Mouse (Mus musculus): ENCODE measurements at regions not wholly inside any gene's neighbourhood (a gene's known extent, or its start where the extent isn't known, plus 50 kb on each side); places are given as distances from the start of the nearest gene placed in this dataset.

GRCm38 (mm10) chr11:24297763-24298162 lies 219.9 kb downstream of the Bcl11a start:
- Histone ChIP-seq H3K27ac (replicated peaks; ENCODE audit: insufficient read depth, low read depth, low read length) (no peak overlapping the region), H3K9ac (ENCODE audit: low read depth, low read length) (no peak overlapping the region), H3K4me3 (ENCODE audit: insufficient read depth, low read depth, low read length) (no peak overlapping the region), H3K36me3 (ENCODE audit: control insufficient read depth, insufficient read depth, low read length) (no peaks in the 10 kb centered on the region), H3K79me2 (ENCODE audit: control insufficient read depth, insufficient read depth, low read length) (no peaks in the 10 kb centered on the region), H3K4me1 (ENCODE audit: control insufficient read depth, insufficient read depth, low read length) (no peaks in the 10 kb centered on the region), H3K27me3 (ENCODE audit: control insufficient read depth, insufficient read depth, low read length) (no peaks in the 10 kb centered on the region)
- no peak for DNase-seq (ENCODE audit: extremely low read depth, low read depth, low spot score)
- 76% methylated on average over 5 of the region's 5 CpGs for WGBS
- no peak for TF ChIP-seq POLR2A (IDR thresholded peaks at IDR 0.05; ENCODE audit: extremely low read depth, insufficient read depth, low read length)
- no peak for TF ChIP-seq CTCF (IDR thresholded peaks at IDR 0.05; ENCODE audit: low read depth, low read length)

GRCm38 (mm10) chr11:24300351-24300750 lies 222.5 kb downstream of the Bcl11a start:
- no peak overlapping the region for H3K4me3 ChIP-seq (ENCODE audit: insufficient read depth, low read depth, low read length)
- no peaks in the 10 kb centered on the region for H3K4me1 ChIP-seq (ENCODE audit: control insufficient read depth, insufficient read depth, low read length)
- H3K27ac ChIP-seq (replicated peaks; ENCODE audit: insufficient read depth, low read depth, low read length), result no peak overlapping the region
- no peak overlapping the region for H3K9ac ChIP-seq (ENCODE audit: low read depth, low read length)
- H3K27me3 ChIP-seq (ENCODE audit: control insufficient read depth, insufficient read depth, low read length), result no peaks in the 10 kb centered on the region
- 84% methylated on average over 4 of the region's 4 CpGs for WGBS
- H3K36me3 ChIP-seq (ENCODE audit: control insufficient read depth, insufficient read depth, low read length), result no peaks in the 10 kb centered on the region
- no peaks in the 10 kb centered on the region for H3K79me2 ChIP-seq (ENCODE audit: control insufficient read depth, insufficient read depth, low read length)
- no peak for TF ChIP-seq POLR2A (IDR thresholded peaks at IDR 0.05; ENCODE audit: extremely low read depth, insufficient read depth, low read length)
- TF ChIP-seq CTCF (IDR thresholded peaks at IDR 0.05; ENCODE audit: low read depth, low read length), result no peak
- DNase-seq (ENCODE audit: extremely low read depth, low read depth, low spot score), result no peak

DNA sequence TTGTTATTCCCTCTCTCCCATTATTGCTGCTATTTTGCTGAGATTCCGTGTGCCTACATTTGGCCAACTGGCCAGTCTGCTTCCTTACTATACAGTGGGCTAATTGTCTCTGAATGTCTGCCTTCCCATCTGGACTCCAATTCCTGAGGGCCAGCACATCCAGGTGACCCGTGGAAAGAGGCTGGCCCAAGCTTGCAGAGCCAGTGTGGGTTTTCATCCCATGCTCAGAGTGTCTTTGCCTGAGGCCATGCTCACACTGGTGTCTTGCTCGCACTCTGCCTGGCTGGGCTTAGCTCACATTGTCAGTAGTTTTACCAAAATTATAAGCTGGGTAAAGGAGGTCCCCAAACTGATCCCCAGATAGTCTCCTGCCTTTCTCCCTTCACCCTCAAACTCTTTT lies 223.3 kb downstream of the Bcl11a start:
- no peaks in the 10 kb centered on the region for H3K36me3 ChIP-seq (ENCODE audit: control insufficient read depth, insufficient read depth, low read length)
- H3K4me3 ChIP-seq (ENCODE audit: insufficient read depth, low read depth, low read length), result no peak overlapping the region
- H3K9ac ChIP-seq (ENCODE audit: low read depth, low read length), result no peak overlapping the region
- H3K27me3 ChIP-seq (ENCODE audit: control insufficient read depth, insufficient read depth, low read length), result 0 out of 2 replicates have a peak, but pooled peaks cover 4% of the 10 kb centered on the region
- H3K4me1 ChIP-seq (ENCODE audit: control insufficient read depth, insufficient read depth, low read length), result no peaks in the 10 kb centered on the region
- WGBS, result 74% methylated on average over 3 of the region's 3 CpGs
- no peak for TF ChIP-seq POLR2A (IDR thresholded peaks at IDR 0.05; ENCODE audit: extremely low read depth, insufficient read depth, low read length)
- no peak for TF ChIP-seq CTCF (IDR thresholded peaks at IDR 0.05; ENCODE audit: low read depth, low read length)
- no peaks in the 10 kb centered on the region for H3K79me2 ChIP-seq (ENCODE audit: control insufficient read depth, insufficient read depth, low read length)
- no peak overlapping the region for H3K27ac ChIP-seq (replicated peaks; ENCODE audit: insufficient read depth, low read depth, low read length)
- DNase-seq (ENCODE audit: extremely low read depth, low read depth, low spot score), result no peak

- H3K27me3 ChIP-seq (ENCODE audit: control insufficient read depth, insufficient read depth, low read length), result 0 out of 2 replicates have a peak, but pooled peaks cover 4% of the 10 kb centered on the region
- no peak for DNase-seq (ENCODE audit: extremely low read depth, low read depth, low spot score)
- H3K79me2 ChIP-seq (ENCODE audit: control insufficient read depth, insufficient read depth, low read length), result no peaks in the 10 kb centered on the region
- no peak overlapping the region for H3K4me3 ChIP-seq (ENCODE audit: insufficient read depth, low read depth, low read length)
- no peak overlapping the region for H3K27ac ChIP-seq (replicated peaks; ENCODE audit: insufficient read depth, low read depth, low read length)
- H3K36me3 ChIP-seq (ENCODE audit: control insufficient read depth, insufficient read depth, low read length), result no peaks in the 10 kb centered on the region
- WGBS, result 9% methylated on average over 17 of the region's 17 CpGs
- no peaks in the 10 kb centered on the region for H3K4me1 ChIP-seq (ENCODE audit: control insufficient read depth, insufficient read depth, low read length)
- TF ChIP-seq CTCF (IDR thresholded peaks at IDR 0.05; ENCODE audit: low read depth, low read length) (no peak), POLR2A (IDR thresholded peaks at IDR 0.05; ENCODE audit: extremely low read depth, insufficient read depth, low read length) (no peak)
- H3K9ac ChIP-seq (ENCODE audit: low read depth, low read length), result no peak overlapping the region
These were observed 227.3 kb downstream of the Bcl11a start for GRCm38 (mm10) chr11:24305145-24305553.

DNA sequence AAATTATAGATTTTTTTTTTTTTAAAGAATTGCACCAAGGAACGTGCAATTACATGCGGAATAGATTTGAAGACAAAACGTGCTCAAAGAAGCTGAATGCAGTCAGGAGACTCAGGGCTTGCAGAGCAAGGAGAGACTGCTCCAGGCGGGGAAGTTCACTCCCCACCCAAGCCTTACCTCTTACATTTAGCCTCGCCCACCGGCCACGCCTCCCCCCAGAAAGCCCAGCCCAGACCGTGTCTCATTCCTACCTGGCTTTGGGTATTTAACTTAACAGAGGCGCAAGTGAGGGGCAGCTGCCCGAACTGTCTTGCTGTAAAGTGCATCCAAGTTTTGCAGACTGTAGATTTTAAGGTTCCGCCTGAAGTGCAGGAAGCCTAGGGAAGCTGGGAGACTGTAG lies 227.8 kb downstream of the Bcl11a start:
- Histone ChIP-seq H3K27ac (replicated peaks; ENCODE audit: insufficient read depth, low read depth, low read length) (no peak overlapping the region), H3K4me3 (ENCODE audit: insufficient read depth, low read depth, low read length) (no peak overlapping the region), H3K27me3 (ENCODE audit: control insufficient read depth, insufficient read depth, low read length) (0 out of 2 replicates have a peak, but pooled peaks cover 4% of the 10 kb centered on the region), H3K79me2 (ENCODE audit: control insufficient read depth, insufficient read depth, low read length) (no peaks in the 10 kb centered on the region), H3K9ac (ENCODE audit: low read depth, low read length) (no peak overlapping the region), H3K36me3 (ENCODE audit: control insufficient read depth, insufficient read depth, low read length) (no peaks in the 10 kb centered on the region), H3K4me1 (ENCODE audit: control insufficient read depth, insufficient read depth, low read length) (no peaks in the 10 kb centered on the region)
- no peak for DNase-seq (ENCODE audit: extremely low read depth, low read depth, low spot score)
- TF ChIP-seq POLR2A (IDR thresholded peaks at IDR 0.05; ENCODE audit: extremely low read depth, insufficient read depth, low read length) (no peak), CTCF (IDR thresholded peaks at IDR 0.05; ENCODE audit: low read depth, low read length) (no peak)
- 12% methylated on average over 11 of the region's 11 CpGs for WGBS

- H3K27ac ChIP-seq (replicated peaks; ENCODE audit: insufficient read depth, low read depth, low read length), result no peak overlapping the region
- H3K9ac ChIP-seq (ENCODE audit: low read depth, low read length), result no peak overlapping the region
- no peak overlapping the region for H3K4me3 ChIP-seq (ENCODE audit: insufficient read depth, low read depth, low read length)
- no peaks in the 10 kb centered on the region for H3K79me2 ChIP-seq (ENCODE audit: control insufficient read depth, insufficient read depth, low read length)
- no peaks in the 10 kb centered on the region for H3K36me3 ChIP-seq (ENCODE audit: control insufficient read depth, insufficient read depth, low read length)
- H3K27me3 ChIP-seq (ENCODE audit: control insufficient read depth, insufficient read depth, low read length), result 0 out of 2 replicates have a peak, but pooled peaks cover 4% of the 10 kb centered on the region
- DNase-seq (ENCODE audit: extremely low read depth, low read depth, low spot score), result no peak
- no peaks in the 10 kb centered on the region for H3K4me1 ChIP-seq (ENCODE audit: control insufficient read depth, insufficient read depth, low read length)
- 89% methylated on average over 2 of the region's 2 CpGs for WGBS
- TF ChIP-seq POLR2A (IDR thresholded peaks at IDR 0.05; ENCODE audit: extremely low read depth, insufficient read depth, low read length), result no peak
- no peak for TF ChIP-seq CTCF (IDR thresholded peaks at IDR 0.05; ENCODE audit: low read depth, low read length)
These were observed 228.2 kb downstream of the Bcl11a start for GRCm38 (mm10) chr11:24306101-24306500.
